Mouse (Mus musculus): ENCODE data around the gene Fez1. TPM values are rescaled to one million over a fixed set of nuclear protein-coding genes. Genes with fewer than 3 reads are reported as not detected.

The Fez1 gene
- polyA plus RNA-seq, 1 experiment from 2014 or later: 385 TPM

GRCm38 (mm10) chr9:36803386-36803785, 18.3 kb upstream of the Fez1 start:
- Histone ChIP-seq H3K4me1 (ENCODE audit: control insufficient read depth, insufficient read depth, low read length) (no peaks in the 10 kb centered on the region), H3K27ac (ENCODE audit: low read depth, low read length) (no peak overlapping the region), H3K9ac (ENCODE audit: low read length) (no peak overlapping the region), H3K27me3 (ENCODE audit: control insufficient read depth, insufficient read depth, low read length) (no peaks in the 10 kb centered on the region), H3K9me3 (ENCODE audit: control insufficient read depth, low read length) (no peaks in the 10 kb centered on the region), H3K36me3 (ENCODE audit: control insufficient read depth, insufficient read depth, low read length) (no peaks in the 10 kb centered on the region), H3K4me2 (no peak overlapping the region), H3K4me3 (ENCODE audit: low read depth, low read length) (no peak overlapping the region)
- WGBS: 80% methylated on average over 6 of the region's 6 CpGs
- ATAC-seq (ENCODE audit: low FRiP score): no peak
- no peak for DNase-seq (ENCODE audit: low spot score, missing footprints)

DNA sequence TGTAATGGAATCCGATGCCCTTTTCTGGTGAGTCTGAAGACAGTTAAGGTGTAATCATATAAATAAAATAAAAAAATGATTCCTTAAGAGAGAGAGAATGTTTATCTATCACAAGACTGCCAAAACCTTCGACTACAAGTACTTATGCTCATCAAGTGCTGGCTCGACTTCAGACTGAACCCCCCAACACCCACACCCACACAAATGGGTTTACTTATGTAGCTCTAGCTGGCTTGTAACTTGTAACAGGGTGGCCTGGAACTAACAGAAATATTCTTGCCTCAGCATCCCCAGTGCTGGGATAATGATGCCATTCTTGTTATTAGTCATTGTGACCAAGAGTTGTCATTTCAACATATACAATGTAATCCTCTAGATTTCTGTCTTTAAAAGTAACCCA, 17.7 kb upstream of the Fez1 start:
- Histone ChIP-seq H3K4me3 (ENCODE audit: low read depth, low read length) (no peak overlapping the region), H3K9ac (ENCODE audit: low read length) (no peak overlapping the region), H3K4me2 (no peak overlapping the region), H3K27me3 (ENCODE audit: control insufficient read depth, insufficient read depth, low read length) (no peaks in the 10 kb centered on the region), H3K36me3 (ENCODE audit: control insufficient read depth, insufficient read depth, low read length) (no peaks in the 10 kb centered on the region), H3K27ac (ENCODE audit: low read depth, low read length) (no peak overlapping the region), H3K4me1 (ENCODE audit: control insufficient read depth, insufficient read depth, low read length) (no peaks in the 10 kb centered on the region), H3K9me3 (ENCODE audit: control insufficient read depth, low read length) (no peaks in the 10 kb centered on the region)
- DNase-seq (ENCODE audit: low spot score, missing footprints) (no peak), ATAC-seq (ENCODE audit: low FRiP score) (no peak)
- 86% methylated on average over 3 of the region's 3 CpGs for WGBS

GRCm38 (mm10) chr9:36805256-36805975, 16.2 kb upstream of the Fez1 start:
- no peaks in the 10 kb centered on the region for H3K27me3 ChIP-seq (ENCODE audit: control insufficient read depth, insufficient read depth, low read length)
- no peaks in the 10 kb centered on the region for H3K4me1 ChIP-seq (ENCODE audit: control insufficient read depth, insufficient read depth, low read length)
- H3K27ac ChIP-seq (ENCODE audit: low read depth, low read length): no peak overlapping the region
- H3K4me2 ChIP-seq: no peak overlapping the region
- H3K9ac ChIP-seq (ENCODE audit: low read length): no peak overlapping the region
- no peaks in the 10 kb centered on the region for H3K36me3 ChIP-seq (ENCODE audit: control insufficient read depth, insufficient read depth, low read length)
- 90% methylated on average over 3 of the region's 3 CpGs for WGBS
- ATAC-seq (ENCODE audit: low FRiP score): no peak
- DNase-seq (ENCODE audit: low spot score, missing footprints): no peak
- no peaks in the 10 kb centered on the region for H3K9me3 ChIP-seq (ENCODE audit: control insufficient read depth, low read length)
- no peak overlapping the region for H3K4me3 ChIP-seq (ENCODE audit: low read depth, low read length)

- WGBS: 90% methylated on average over 5 of the region's 5 CpGs
- no peaks in the 10 kb centered on the region for H3K36me3 ChIP-seq (ENCODE audit: control insufficient read depth, insufficient read depth, low read length)
- H3K4me2 ChIP-seq: no peak overlapping the region
- H3K27ac ChIP-seq (ENCODE audit: low read depth, low read length): no peak overlapping the region
- H3K4me1 ChIP-seq (ENCODE audit: control insufficient read depth, insufficient read depth, low read length): no peaks in the 10 kb centered on the region
- H3K4me3 ChIP-seq (ENCODE audit: low read depth, low read length): no peak overlapping the region
- H3K9me3 ChIP-seq (ENCODE audit: control insufficient read depth, low read length): no peaks in the 10 kb centered on the region
- H3K27me3 ChIP-seq (ENCODE audit: control insufficient read depth, insufficient read depth, low read length): no peaks in the 10 kb centered on the region
- H3K9ac ChIP-seq (ENCODE audit: low read length): no peak overlapping the region
- no peak for DNase-seq (ENCODE audit: low spot score, missing footprints)
- ATAC-seq (ENCODE audit: low FRiP score): no peak
Measured at GRCm38 (mm10) chr9:36808126-36808785, 13.4 kb upstream of the Fez1 start.

DNA sequence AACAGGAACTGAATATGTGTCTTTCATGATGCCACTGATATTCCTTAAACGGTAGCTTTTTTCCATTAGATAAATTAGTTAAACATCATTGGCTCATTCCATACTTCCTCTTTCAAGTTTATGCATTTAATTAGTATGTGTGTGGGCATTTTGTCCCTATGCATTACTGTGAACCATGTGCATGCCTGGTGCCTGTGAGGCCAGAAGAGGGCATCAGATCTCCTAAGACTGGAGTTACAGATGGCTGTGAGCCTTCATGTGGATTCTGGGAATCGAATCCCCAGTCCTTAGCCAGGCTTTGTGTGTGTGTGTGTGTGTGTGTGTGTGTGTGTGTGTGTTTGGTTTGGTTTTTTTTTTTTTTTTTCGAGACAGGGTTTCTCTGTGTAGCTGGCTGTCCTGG, 7.2 kb upstream of the Fez1 start:
- H3K4me2 ChIP-seq: no peak overlapping the region
- H3K4me1 ChIP-seq (ENCODE audit: control insufficient read depth, insufficient read depth, low read length): no peaks in the 10 kb centered on the region
- H3K27ac ChIP-seq (ENCODE audit: low read depth, low read length): no peak overlapping the region
- no peaks in the 10 kb centered on the region for H3K9me3 ChIP-seq (ENCODE audit: control insufficient read depth, low read length)
- no peak for DNase-seq (ENCODE audit: low spot score, missing footprints)
- no peaks in the 10 kb centered on the region for H3K27me3 ChIP-seq (ENCODE audit: control insufficient read depth, insufficient read depth, low read length)
- 67% methylated on average over 3 of the region's 3 CpGs for WGBS
- 0 out of 2 replicates have a peak, but pooled peaks have one; percentile 27 for ATAC-seq (ENCODE audit: low FRiP score)
- H3K36me3 ChIP-seq (ENCODE audit: control insufficient read depth, insufficient read depth, low read length): no peaks in the 10 kb centered on the region
- no peak overlapping the region for H3K4me3 ChIP-seq (ENCODE audit: low read depth, low read length)
- H3K9ac ChIP-seq (ENCODE audit: low read length): no peak overlapping the region

GRCm38 (mm10) chr9:36818905-36819304, 2.8 kb upstream of the Fez1 start:
- 61% methylated on average over 4 of the region's 4 CpGs for WGBS
- no peak for ATAC-seq (ENCODE audit: low FRiP score)
- H3K9ac ChIP-seq (ENCODE audit: low read length): no peak overlapping the region
- no peaks in the 10 kb centered on the region for H3K27me3 ChIP-seq (ENCODE audit: control insufficient read depth, insufficient read depth, low read length)
- H3K4me3 ChIP-seq (ENCODE audit: low read depth, low read length): no peak overlapping the region
- no peak for DNase-seq (ENCODE audit: low spot score, missing footprints)
- 0 out of 2 replicates have a peak, but pooled peaks cover 10% of the 10 kb centered on the region for H3K4me1 ChIP-seq (ENCODE audit: control insufficient read depth, insufficient read depth, low read length)
- H3K9me3 ChIP-seq (ENCODE audit: control insufficient read depth, low read length): no peaks in the 10 kb centered on the region
- H3K4me2 ChIP-seq: no peak overlapping the region
- H3K36me3 ChIP-seq (ENCODE audit: control insufficient read depth, insufficient read depth, low read length): no peaks in the 10 kb centered on the region
- no peak overlapping the region for H3K27ac ChIP-seq (ENCODE audit: low read depth, low read length)

DNA sequence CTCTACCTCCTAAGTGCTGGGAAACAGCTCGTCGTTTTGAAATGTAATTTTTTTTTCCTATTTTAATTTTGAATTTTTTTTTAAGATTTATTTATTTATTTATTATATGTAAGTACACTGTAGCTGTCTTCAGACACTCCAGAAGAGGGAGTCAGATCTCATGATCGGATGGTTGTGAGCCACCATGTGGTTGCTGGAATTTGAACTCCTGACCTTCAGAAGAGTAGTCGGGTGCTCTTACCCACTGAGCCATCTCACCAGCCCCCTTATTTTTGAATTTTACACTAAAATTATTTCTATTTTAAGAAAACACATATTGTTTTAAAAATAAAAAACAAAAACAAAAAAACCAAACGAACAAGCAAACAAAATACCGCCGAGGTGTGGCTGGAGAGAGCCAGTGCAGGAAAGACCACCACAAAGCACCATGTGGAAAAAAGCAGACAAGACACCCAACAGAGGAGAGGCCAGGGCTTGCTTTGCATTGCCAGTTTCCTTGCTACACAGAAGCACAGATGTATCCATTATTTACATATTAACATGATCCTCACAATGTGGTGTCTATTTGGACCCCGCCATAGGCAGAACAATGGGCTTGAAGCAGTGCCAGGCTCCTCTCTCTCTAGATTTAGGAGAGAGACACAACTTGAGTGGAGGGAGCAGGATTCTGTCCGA, 558 bp upstream of the Fez1 start:
- DNase-seq (ENCODE audit: low spot score, missing footprints) (no peak), ATAC-seq (ENCODE audit: low FRiP score) (peak; percentile 92)
- no peaks in the 10 kb centered on the region for H3K36me3 ChIP-seq (ENCODE audit: control insufficient read depth, insufficient read depth, low read length)
- peak overlapping the region; percentile 45 for H3K4me2 ChIP-seq
- H3K4me1 ChIP-seq (ENCODE audit: control insufficient read depth, insufficient read depth, low read length): 0 out of 2 replicates have a peak, but pooled peaks cover 10% of the 10 kb centered on the region
- peak overlapping the region; percentile 49; the same call in 1 of the 2 replicates for H3K9ac ChIP-seq (ENCODE audit: low read length)
- WGBS: 22% methylated on average over 9 of the region's 9 CpGs
- H3K4me3 ChIP-seq (ENCODE audit: low read depth, low read length): peak overlapping the region; percentile 22; the same call in 1 of the 2 replicates
- H3K9me3 ChIP-seq (ENCODE audit: control insufficient read depth, low read length): no peaks in the 10 kb centered on the region
- no peaks in the 10 kb centered on the region for H3K27me3 ChIP-seq (ENCODE audit: control insufficient read depth, insufficient read depth, low read length)
- peak overlapping the region; percentile 94 for H3K27ac ChIP-seq (ENCODE audit: low read depth, low read length)

DNA sequence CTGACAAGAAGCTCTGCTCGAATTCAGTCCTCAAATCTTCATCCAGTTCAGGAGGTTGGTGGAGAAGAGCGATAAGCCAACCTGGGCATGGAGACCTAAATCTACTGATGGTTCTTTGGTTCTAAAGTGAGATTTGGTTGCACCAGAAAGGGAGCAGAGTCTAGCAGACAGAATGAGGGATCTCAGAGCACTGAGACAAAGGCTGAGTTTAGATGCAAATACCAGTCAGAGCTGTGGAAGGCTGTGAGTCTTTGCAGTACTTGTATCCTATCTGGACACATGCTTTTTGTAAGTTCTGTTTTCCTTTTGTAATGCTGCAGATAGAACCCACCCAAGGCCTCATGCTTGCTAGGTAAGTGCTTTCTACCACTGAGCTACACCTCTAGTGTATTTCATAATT, 360 bp downstream of the Fez1 start:
- Histone ChIP-seq H3K9me3 (ENCODE audit: control insufficient read depth, low read length) (no peaks in the 10 kb centered on the region), H3K9ac (ENCODE audit: low read length) (peak overlapping the region; percentile 55), H3K27ac (ENCODE audit: low read depth, low read length) (peak overlapping the region; percentile 94), H3K4me1 (ENCODE audit: control insufficient read depth, insufficient read depth, low read length) (0 out of 2 replicates have a peak, but pooled peaks cover 10% of the 10 kb centered on the region), H3K4me3 (ENCODE audit: low read depth, low read length) (peak overlapping the region; percentile 22), H3K27me3 (ENCODE audit: control insufficient read depth, insufficient read depth, low read length) (no peaks in the 10 kb centered on the region), H3K36me3 (ENCODE audit: control insufficient read depth, insufficient read depth, low read length) (no peaks in the 10 kb centered on the region), H3K4me2 (peak overlapping the region; percentile 45)
- DNase-seq (ENCODE audit: low spot score, missing footprints): no peak
- peak; percentile 65 for ATAC-seq (ENCODE audit: low FRiP score)
- 9% methylated on average over 2 of the region's 2 CpGs for WGBS

All from midbrain, embryonic 11.5 days (tissue).